Comparison of ENCODE assay signal across 7 mouse cellular contexts in genomic region chr19:10240654-10241305, GRCm38 (mm10). TPM values are rescaled to one million over a fixed set of nuclear protein-coding genes. Genes with fewer than 3 reads are reported as not detected.
DNase-seq lines count a peak whose midpoint lies in the region; ATAC-seq and TF ChIP-seq lines count a peak whose summit lies in the region.

TSS of gene Myrf (minus strand) at chr19:10240748.

- H3K4me3 ChIP-seq in bone marrow, adult 2 months (replicated peaks; ENCODE audit: control insufficient read depth, low read depth, low read length), result no peak within 1 kb of the TSS
- H3K4me3 ChIP-seq in embryonic facial prominence, embryonic 13.5 days, result peak within 1 kb of the TSS; percentile 54

- WGBS in bone marrow, adult 2 months, result 9% methylated on average over 43 of the region's 43 CpGs
- 7% methylated on average over 43 of the region's 43 CpGs for WGBS in embryonic facial prominence, embryonic 13.5 days

- H3K4me1 ChIP-seq in bone marrow, adult 2 months (ENCODE audit: control insufficient read depth, insufficient read depth, low read length), result no peaks in the 10 kb centered on the region; the same call in 1 of the 2 replicates
- peaks cover 23% of the 10 kb centered on the region for H3K4me1 ChIP-seq in embryonic facial prominence, embryonic 13.5 days

- H3K9ac ChIP-seq in embryonic facial prominence, embryonic 13.5 days, result peak within 1 kb of the TSS; percentile 75

- peaks cover 13% of the 10 kb centered on the region; the same call in 1 of the 2 replicates for H3K27me3 ChIP-seq in embryonic facial prominence, embryonic 13.5 days

- H3K27ac ChIP-seq in bone marrow, adult 2 months (ENCODE audit: control insufficient read depth, insufficient read depth, low read depth, low read length, poor library complexity), result no peak within 1 kb of the TSS
- no peak within 1 kb of the TSS for H3K27ac ChIP-seq in embryonic facial prominence, embryonic 13.5 days

- H3K4me2 ChIP-seq in embryonic facial prominence, embryonic 13.5 days, result peak within 1 kb of the TSS; percentile 90

- TF ChIP-seq POLR2A in bone marrow, adult 2 months (IDR thresholded peaks at IDR 0.05; ENCODE audit: borderline replicate concordance, control insufficient read depth, low read depth, low read length), result no peak

- DNase-seq in heart, adult 9 months (ENCODE audit: low spot score in 2 of 2), result peak; percentile 60
- peak; percentile 77 for DNase-seq in kidney, adult 9 months
- peak; percentile 82 for DNase-seq in liver
- DNase-seq in monocyte, adult 2 months (ENCODE audit: low read depth in 1 of 2, low spot score in 2 of 2), result peak; percentile 31 to 66
- peak; percentile 31 to 54 for DNase-seq in spleen, postnatal 36 days (ENCODE audit: low spot score in 2 of 2)

- no peaks in the 10 kb centered on the region for H3K9me3 ChIP-seq in embryonic facial prominence, embryonic 13.5 days

- peak; percentile 69 for ATAC-seq in embryonic facial prominence, embryonic 13.5 days (ENCODE audit: insufficient number of reproducible peaks, insufficient read depth, low FRiP score, low TSS enrichment, low read depth)

- TF ChIP-seq CTCF in bone marrow, adult 2 months (IDR thresholded peaks at IDR 0.05; ENCODE audit: control insufficient read depth, insufficient read depth, low read length), result peak; percentile 84

- H3K36me3 ChIP-seq in embryonic facial prominence, embryonic 13.5 days, result no peaks in the 10 kb centered on the region

RNA-seq across cellular contexts. Expression of gene Myrf, which starts in this region (rescaled TPM):
- polyA plus RNA-seq in bone marrow, adult 2 months (2011; ENCODE audit: insufficient read depth, insufficient read length, low replicate concordance, missing spikeins), result 0.35 TPM in 1 of 2 replicates, not detected in the other
- polyA plus RNA-seq in embryonic facial prominence, embryonic 13.5 days (2015; fragmentation: Nextera tagmentation; extraction: Ambion mirVana), result 0.91 and 1.4 TPM in 2 replicates
